Mouse (Mus musculus) liver, embryonic 14.5 days (tissue): ENCODE results near the gene Pan3.

Source experiments
- CTCF ChIP-seq: IDR thresholded peaks from 2 replicates; pipeline ENCODE4 v1.5.1; 2016; ENCODE audit warnings: antibody characterized with exemption, low read depth, control low read depth
- EP300 ChIP-seq: IDR thresholded peaks from 2 replicates; pipeline ENCODE4 v1.6.1; 2016; ENCODE audit warnings: antibody characterized with exemption, low read depth

DNA sequence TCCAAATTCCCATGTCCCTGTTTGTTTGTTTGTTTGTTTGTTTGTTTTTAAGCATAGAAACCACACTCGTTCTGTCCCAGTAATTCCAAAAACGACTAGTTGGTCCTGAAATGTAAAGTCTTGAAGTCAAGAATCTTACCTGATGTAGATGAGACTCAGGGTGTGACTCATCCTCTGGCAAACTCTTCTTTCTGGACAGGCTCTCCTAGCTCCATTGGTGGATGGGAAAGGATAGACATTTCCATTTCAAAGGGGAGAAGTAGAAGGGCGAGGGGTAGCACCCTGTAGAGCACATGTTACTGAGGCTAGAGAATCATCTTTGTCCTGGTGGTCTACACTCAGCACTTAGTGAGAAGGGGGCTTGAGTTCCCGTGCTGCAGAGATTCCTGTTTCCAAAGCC lies 12.8 kb downstream of the Pan3 start:
- TF ChIP-seq CTCF (no peak), EP300 (no peak)
